Mouse (Mus musculus) leukemia stem cell, adult 10-12 weeks (primary cell): ENCODE data around the gene Ppig. TPM values are rescaled to one million over a fixed set of nuclear protein-coding genes. Genes with fewer than 3 reads are reported as not detected.

Experiments
- polyA plus RNA-seq: library from polyadenylated mRNA; stranded (reverse); fragments of >175 nt; gene quantifications from 2 replicates; pipeline ENCODE4 v1.2.3, GENCODE M21; 2012; ENCODE audit warnings: low replicate concordance

Ppig gene
- polyA plus RNA-seq = 8.2 and 14.0 TPM in 2 replicates

DNA sequence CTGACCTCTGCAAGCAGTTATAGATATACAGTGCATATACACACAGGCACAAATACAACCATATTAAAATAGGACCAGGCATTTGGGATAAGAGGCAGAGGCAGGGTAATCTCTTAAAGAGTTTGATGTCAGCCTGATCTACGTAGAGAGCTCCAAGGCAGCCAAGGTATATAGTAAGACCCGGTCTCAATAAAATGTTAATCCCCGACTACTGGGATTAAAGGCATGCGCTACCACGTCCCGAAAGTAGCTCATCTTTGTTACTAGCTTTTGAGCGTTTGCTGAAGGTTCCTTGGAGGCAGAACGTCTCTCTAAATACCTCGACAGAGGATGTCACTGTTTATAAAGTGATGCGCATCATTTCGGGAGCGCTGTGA, at the start of gene Ppig:
Gene Ppig (plus strand): TSS at position 273 of the 377 bp plus-strand sequence.

DNA sequence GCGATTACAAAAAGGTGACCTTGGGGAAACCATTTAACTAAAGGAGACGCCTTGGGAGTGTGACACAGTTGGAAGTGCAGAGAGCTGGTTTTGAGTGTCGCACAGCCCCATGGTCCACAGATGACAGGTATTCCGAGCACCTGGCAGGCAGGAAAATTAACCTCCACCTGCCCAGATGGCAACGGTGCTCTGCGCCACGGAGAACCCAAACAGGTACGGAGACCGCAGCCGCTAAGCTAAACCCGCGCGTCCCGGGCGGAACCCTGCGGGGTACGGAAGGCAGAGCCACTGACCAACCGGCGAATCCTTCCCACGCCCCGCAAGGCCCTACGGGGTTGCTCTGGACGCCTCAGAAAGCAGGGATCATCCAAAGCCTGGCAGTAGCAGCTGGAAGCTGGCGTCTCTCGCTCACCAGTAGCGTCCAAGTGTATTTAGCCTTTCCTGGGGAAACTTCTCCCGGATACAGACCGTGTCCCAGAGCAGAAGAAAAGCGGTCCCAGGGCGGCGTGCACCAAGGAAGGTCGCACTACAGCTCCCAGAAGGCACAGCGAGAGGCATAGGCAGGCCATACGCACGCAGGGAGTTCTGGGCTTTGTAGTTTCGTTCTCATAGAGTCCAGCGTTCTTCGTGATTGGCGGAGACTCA, 9.2 kb upstream of the Ppig start, which contains the start of gene Fastkd1:
Gene Fastkd1 (minus strand): TSS at position 536 of the 645 bp plus-strand sequence.

GRCm38 (mm10) chr2:69789429-69790069, 67.2 kb downstream of the Ppig start, which contains the start of the genes Ccdc173 and Phospho2:
Ccdc173 (minus strand) TSS chr2:69789575.
Phospho2 (plus strand) TSS chr2:69789623.

Other genes starting within 250 kb of the Ppig start
- not detected in 2 replicates for gene Lrp2, start 136.5 kb upstream of the Ppig start, polyA plus RNA-seq
- gene Bbs5, start 75.4 kb upstream of the Ppig start, polyA plus RNA-seq = not detected in 2 replicates
- not detected in 2 replicates for gene Klhl41, start 52.4 kb upstream of the Ppig start, polyA plus RNA-seq
- 0.12 and 0.72 TPM in 2 replicates for gene Fastkd1, start 9.0 kb upstream of the Ppig start, polyA plus RNA-seq
- not detected in 2 replicates for gene Ccdc173, start 67.0 kb downstream of the Ppig start, polyA plus RNA-seq
- 4.4 and 19.8 TPM in 2 replicates for gene Phospho2, start 67.1 kb downstream of the Ppig start, polyA plus RNA-seq
- 0.16 and 4.1 TPM in 2 replicates for gene Klhl23, start 99.4 kb downstream of the Ppig start, polyA plus RNA-seq
- 2.6 and 8.2 TPM in 2 replicates for gene Ssb, start 139.0 kb downstream of the Ppig start, polyA plus RNA-seq
- 160 and 164 TPM in 2 replicates for gene Mettl5, start 163.1 kb downstream of the Ppig start, polyA plus RNA-seq
- gene Ubr3, start 174.7 kb downstream of the Ppig start, polyA plus RNA-seq = 12.0 and 16.4 TPM in 2 replicates